Mouse (Mus musculus) testis, adult 2 months (tissue): ENCODE data around the gene Prpf6. TPM values are rescaled to one million over a fixed set of nuclear protein-coding genes. Genes with fewer than 3 reads are reported as not detected.
A peak's percentile ranks its signal among the peaks of the same experiment; 100 is the strongest.

ENCODE experiments used
- H3K27ac ChIP-seq: fragments of 200-500 bp; 2 replicates; pipeline ENCODE4 v1.5.1; 2012; ENCODE audit warnings: low read depth, low read length; ENCODE audit not compliant: control insufficient read depth, insufficient read depth
- H3K27me3 ChIP-seq: fragments of 200-500 bp; 2 replicates; pipeline ENCODE4 v1.6.1; 2012; ENCODE audit warnings: mild to moderate bottlenecking, low read length, moderate library complexity; ENCODE audit not compliant: control insufficient read depth, insufficient read depth
- H3K36me3 ChIP-seq: fragments of 200-500 bp; 2 replicates; pipeline ENCODE4 v1.6.1; 2012; ENCODE audit warnings: mild to moderate bottlenecking, low read length; ENCODE audit not compliant: control insufficient read depth, insufficient read depth
- H3K4me1 ChIP-seq: fragments of 200-500 bp; 2 replicates; pipeline ENCODE4 v1.6.1; 2012; ENCODE audit warnings: low read length; ENCODE audit not compliant: control insufficient read depth, insufficient read depth
- H3K4me3 ChIP-seq: fragments of 200-500 bp; 2 replicates; pipeline ENCODE4 v1.5.1; 2012; ENCODE audit warnings: low read depth, mild to moderate bottlenecking, low read length, moderate library complexity, mixed read lengths; ENCODE audit not compliant: control insufficient read depth
- CTCF ChIP-seq: fragments of 200-500 bp; IDR thresholded peaks from 2 replicates; pipeline ENCODE4 v1.5.1; 2012; ENCODE audit warnings: low read depth, mild to moderate bottlenecking, inconsistent platforms, low read length, moderate library complexity; ENCODE audit not compliant: control insufficient read depth, insufficient read depth, insufficient replicate concordance
- POLR2A ChIP-seq: fragments of 200-500 bp; IDR thresholded peaks from 2 replicates; pipeline ENCODE4 v1.6.1; 2012; ENCODE audit warnings: low read depth, mild to moderate bottlenecking, inconsistent platforms, low read length, moderate library complexity; ENCODE audit not compliant: control insufficient read depth
- polyA plus RNA-seq: library from polyadenylated mRNA; depleted of rRNA; stranded (reverse); fragments of >200 nt; gene quantifications from 2 replicates; pipeline ENCODE4 v1.2.3, GENCODE M21; 2012

The Prpf6 gene
- polyA plus RNA-seq, 1 experiment, result 20.1 TPM

DNA sequence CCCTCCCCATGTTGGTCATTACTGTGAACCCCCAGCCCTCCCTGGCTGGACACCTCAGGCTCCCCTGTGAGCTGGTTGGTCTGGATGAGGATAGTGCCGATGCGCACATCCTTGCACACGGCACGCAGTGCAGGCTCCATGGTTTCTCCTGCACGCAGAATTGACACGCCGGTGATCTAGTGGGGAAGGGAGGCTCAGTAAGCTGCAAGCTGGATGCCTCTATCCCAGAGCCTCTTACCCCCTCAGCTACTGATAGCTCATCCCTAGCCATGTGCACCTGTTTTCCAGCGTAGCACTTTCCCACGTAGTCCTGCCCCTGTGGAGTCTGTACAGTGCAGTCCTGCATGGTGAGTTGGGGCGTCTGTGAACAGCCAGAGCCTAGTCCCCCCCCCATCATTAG is 21.8 kb upstream of the Prpf6 start:
- no peaks in the 10 kb centered on the region for H3K27me3 ChIP-seq
- no peak overlapping the region for H3K4me3 ChIP-seq
- TF ChIP-seq CTCF, result no peak
- no peak overlapping the region for H3K27ac ChIP-seq
- no peaks in the 10 kb centered on the region; the same call in 1 of the 2 replicates for H3K4me1 ChIP-seq
- no peaks in the 10 kb centered on the region for H3K36me3 ChIP-seq

GRCm38 (mm10) chr2:181570375-181570774 is 21.3 kb upstream of the Prpf6 start:
- no peak overlapping the region for H3K4me3 ChIP-seq
- TF ChIP-seq POLR2A (no peak), CTCF (no peak)
- H3K27ac ChIP-seq, result no peak overlapping the region
- no peaks in the 10 kb centered on the region; the same call in 1 of the 2 replicates for H3K4me1 ChIP-seq
- no peaks in the 10 kb centered on the region for H3K27me3 ChIP-seq
- no peaks in the 10 kb centered on the region for H3K36me3 ChIP-seq

GRCm38 (mm10) chr2:181570921-181571595 is 20.6 kb upstream of the Prpf6 start:
- Histone ChIP-seq H3K4me1 (no peaks in the 10 kb centered on the region; the same call in 1 of the 2 replicates), H3K27ac (no peak overlapping the region), H3K4me3 (no peak overlapping the region), H3K36me3 (no peaks in the 10 kb centered on the region), H3K27me3 (no peaks in the 10 kb centered on the region)
- TF ChIP-seq CTCF (no peak), POLR2A (no peak)

DNA sequence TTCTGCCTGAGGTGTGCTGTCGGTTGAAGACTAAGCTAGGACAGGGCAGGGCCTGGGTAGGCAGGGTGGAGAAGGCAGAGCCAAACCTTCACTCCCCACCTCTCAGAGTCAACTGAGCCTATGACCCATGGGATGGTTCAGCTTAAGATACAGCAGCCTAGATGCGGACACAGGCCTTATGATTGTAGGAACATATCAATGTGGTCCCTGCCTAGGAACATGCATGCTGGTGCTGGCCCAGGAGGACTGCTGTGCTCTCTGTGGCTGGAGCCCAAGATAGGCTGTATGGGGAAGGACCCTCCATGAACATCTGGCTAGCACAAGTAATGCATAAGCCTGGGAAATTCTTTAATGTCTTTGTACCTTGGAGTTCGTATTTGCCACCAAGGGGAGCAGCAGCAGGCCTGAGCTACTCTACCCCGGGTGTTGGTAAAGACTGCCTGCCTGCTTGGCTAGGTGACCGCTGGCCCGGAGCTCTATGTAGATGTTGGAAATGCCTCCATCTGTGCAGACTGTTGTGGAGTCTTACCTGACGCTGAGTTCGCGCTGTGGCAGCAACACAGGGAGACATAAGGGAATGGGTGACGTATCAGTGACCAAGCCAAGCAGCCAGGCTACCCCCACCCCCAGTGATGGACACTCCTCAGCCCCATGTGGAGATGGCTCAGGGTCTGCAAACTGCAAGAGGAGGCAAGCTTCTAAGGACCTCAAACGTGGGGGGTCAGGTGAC is 19.6 kb upstream of the Prpf6 start:
- no peaks in the 10 kb centered on the region for H3K36me3 ChIP-seq
- H3K4me1 ChIP-seq, result no peaks in the 10 kb centered on the region; the same call in 1 of the 2 replicates
- no peak overlapping the region for H3K27ac ChIP-seq
- TF ChIP-seq CTCF, result 0 out of 2 replicates have a peak, but pooled peaks have one; percentile 4
- TF ChIP-seq POLR2A, result no peak
- no peaks in the 10 kb centered on the region for H3K27me3 ChIP-seq
- no peak overlapping the region for H3K4me3 ChIP-seq

DNA sequence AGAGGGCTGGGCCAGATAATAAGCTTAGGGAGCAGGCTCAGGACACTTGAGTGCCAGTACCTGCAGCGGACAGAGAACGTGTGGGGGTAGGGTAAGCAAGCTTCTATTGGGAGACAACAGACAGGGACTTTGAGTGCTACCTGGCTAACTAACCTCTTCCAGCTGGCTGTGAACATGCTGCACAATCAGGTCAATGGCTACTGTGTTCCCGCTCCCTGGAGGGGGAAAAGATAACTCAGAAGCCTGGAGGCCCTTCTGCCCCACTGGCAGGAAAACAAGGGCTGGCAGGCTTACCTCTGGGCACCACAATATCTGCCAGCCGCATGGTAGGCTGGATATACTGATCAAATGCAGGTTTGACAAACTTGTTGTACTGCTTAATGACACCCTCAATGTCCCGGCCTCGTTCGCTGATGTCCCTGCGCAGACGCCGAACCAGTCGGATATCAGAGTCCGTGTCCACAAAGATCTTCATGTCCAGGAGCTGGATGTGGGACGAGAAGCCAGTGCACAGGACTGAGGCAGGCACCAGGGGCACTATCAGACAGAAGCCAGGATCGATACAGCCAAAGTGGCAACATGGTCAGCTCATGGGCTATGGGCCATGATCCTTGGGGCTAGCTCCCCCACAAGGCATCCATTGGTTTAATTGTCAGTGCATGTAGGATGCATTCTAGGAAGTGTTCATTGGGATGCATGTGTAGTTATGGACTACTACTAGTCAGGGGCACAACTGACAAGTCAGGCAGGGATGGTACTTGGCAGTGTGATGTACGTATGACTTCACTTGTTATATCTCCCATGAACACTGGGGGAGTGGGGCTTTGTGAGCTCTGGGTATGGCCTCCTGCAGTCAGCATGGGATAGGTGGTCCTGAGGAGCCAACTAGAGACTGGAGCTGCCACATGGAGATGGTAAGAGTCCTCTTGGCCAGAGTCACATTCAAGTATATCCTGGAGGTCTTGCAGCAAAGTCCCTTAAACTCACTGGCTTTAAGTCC is 18.4 kb upstream of the Prpf6 start:
- no peaks in the 10 kb centered on the region for H3K36me3 ChIP-seq
- H3K27me3 ChIP-seq, result no peaks in the 10 kb centered on the region
- no peak overlapping the region for H3K27ac ChIP-seq
- no peaks in the 10 kb centered on the region; the same call in 1 of the 2 replicates for H3K4me1 ChIP-seq
- no peak for TF ChIP-seq POLR2A
- no peak for TF ChIP-seq CTCF
- no peak overlapping the region for H3K4me3 ChIP-seq

DNA sequence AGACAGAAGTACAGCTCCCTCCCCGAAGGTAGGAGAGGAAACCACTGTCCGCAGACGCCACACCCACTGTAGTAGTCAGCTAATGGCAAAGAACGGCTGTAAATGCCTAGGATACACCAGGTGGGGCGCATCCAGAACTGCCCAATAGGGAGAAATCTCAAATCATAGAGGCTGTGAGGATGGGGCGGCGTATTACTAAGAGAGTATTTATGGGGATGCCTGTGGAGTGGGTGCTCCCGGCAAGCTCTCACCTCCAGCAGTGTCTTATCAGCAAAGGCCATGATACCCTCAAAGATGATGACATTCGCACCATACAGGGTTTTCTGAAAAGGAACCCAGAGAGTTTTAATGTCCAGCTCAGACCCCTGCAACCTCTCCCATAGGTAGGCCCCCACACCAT is 17.7 kb upstream of the Prpf6 start:
- H3K36me3 ChIP-seq, result no peaks in the 10 kb centered on the region
- no peaks in the 10 kb centered on the region for H3K27me3 ChIP-seq
- no peak overlapping the region for H3K4me3 ChIP-seq
- no peak overlapping the region for H3K27ac ChIP-seq
- TF ChIP-seq CTCF (no peak), POLR2A (no peak)
- peaks cover under 1% of the 10 kb centered on the region; the same call in 1 of the 2 replicates for H3K4me1 ChIP-seq
